10 mouse cellular contexts compared by ENCODE assay signal in genomic region chr17:65830216-65830863, GRCm38 (mm10). TPM values are rescaled to one million over a fixed set of nuclear protein-coding genes. Genes with fewer than 3 reads are reported as not detected.
DNase-seq lines count a peak whose midpoint lies in the region; ATAC-seq and TF ChIP-seq lines count a peak whose summit lies in the region.
"Had no signal": no experiment of that assay in that cellular context is flagged by ENCODE, and none has a peak within 500 bp of the region (broad histone marks: within the 10 kb centered on the region; RNA-seq: fewer than 3 reads in every experiment).

No protein-coding gene starts in this region.

- H3K9ac ChIP-seq in hindbrain, postnatal 0 days (replicated peaks; ENCODE audit: low read length), result no peak overlapping the region
- H3K9ac ChIP-seq in hindbrain, embryonic 13.5 days, result no peak overlapping the region
- no peak overlapping the region for H3K9ac ChIP-seq in intestine, embryonic 15.5 days
- H3K9ac ChIP-seq: neural tube, embryonic 12.5 days had no signal

- WGBS in hindbrain, postnatal 0 days, result 92% methylated on average over 13 of the region's 13 CpGs
- 95% methylated on average over 13 of the region's 13 CpGs for WGBS in hindbrain, embryonic 13.5 days
- WGBS in intestine, embryonic 15.5 days, result 78% methylated on average over 13 of the region's 13 CpGs

- no peak overlapping the region for H3K4me3 ChIP-seq in hindbrain, postnatal 0 days (ENCODE audit: low read length)
- H3K4me3 ChIP-seq in hindbrain, embryonic 13.5 days, result no peak overlapping the region
- H3K4me3 ChIP-seq in intestine, embryonic 15.5 days (replicated peaks), result no peak overlapping the region
- H3K4me3 ChIP-seq: neural tube, embryonic 12.5 days had no signal

- H3K9me3 ChIP-seq in hindbrain, postnatal 0 days (ENCODE audit: low read length), result no peaks in the 10 kb centered on the region
- H3K9me3 ChIP-seq in hindbrain, embryonic 13.5 days, result no peaks in the 10 kb centered on the region
- no peaks in the 10 kb centered on the region for H3K9me3 ChIP-seq in intestine, embryonic 15.5 days
- H3K9me3 ChIP-seq: neural tube, embryonic 12.5 days had no signal

- H3K4me1 ChIP-seq in hindbrain, postnatal 0 days (ENCODE audit: insufficient read depth, low read length), result no peaks in the 10 kb centered on the region
- H3K4me1 ChIP-seq in hindbrain, embryonic 13.5 days (replicated peaks), result peaks cover 11% of the 10 kb centered on the region
- H3K4me1 ChIP-seq in intestine, embryonic 15.5 days (replicated peaks), result 0 out of 2 replicates have a peak, but pooled peaks cover 2% of the 10 kb centered on the region

- TF ChIP-seq CTCF in hindbrain, postnatal 0 days (IDR thresholded peaks at IDR 0.05; ENCODE audit: low read depth), result 0 out of 2 replicates have a peak, but pooled peaks have one; percentile 16

- H3K36me3 ChIP-seq in hindbrain, postnatal 0 days (ENCODE audit: insufficient read depth, low read length), result peaks cover 29% of the 10 kb centered on the region
- H3K36me3 ChIP-seq in hindbrain, embryonic 13.5 days, result peaks cover 73% of the 10 kb centered on the region
- H3K36me3 ChIP-seq in intestine, embryonic 15.5 days, result peaks cover 33% of the 10 kb centered on the region

- H3K27me3 ChIP-seq in hindbrain, postnatal 0 days (ENCODE audit: insufficient read depth, low read length), result no peaks in the 10 kb centered on the region
- no peaks in the 10 kb centered on the region for H3K27me3 ChIP-seq in hindbrain, embryonic 13.5 days
- H3K27me3 ChIP-seq in intestine, embryonic 15.5 days (replicated peaks), result no peaks in the 10 kb centered on the region
- H3K27me3 ChIP-seq: neural tube, embryonic 12.5 days had no signal

- H3K4me2 ChIP-seq in hindbrain, postnatal 0 days (ENCODE audit: low read depth, low read length), result no peak overlapping the region
- H3K4me2 ChIP-seq in hindbrain, embryonic 13.5 days, result no peak overlapping the region
- H3K4me2 ChIP-seq in intestine, embryonic 15.5 days (replicated peaks), result no peak overlapping the region
- H3K4me2 ChIP-seq: neural tube, embryonic 12.5 days had no signal

- ATAC-seq in hindbrain, postnatal 0 days, result no peak
- ATAC-seq in hindbrain, embryonic 13.5 days (ENCODE audit: low FRiP score), result no peak
- 0 out of 2 replicates have a peak, but pooled peaks have one; percentile 53 for ATAC-seq in intestine, embryonic 15.5 days

- no peak overlapping the region for H3K27ac ChIP-seq in hindbrain, postnatal 0 days
- H3K27ac ChIP-seq in hindbrain, embryonic 13.5 days, result no peak overlapping the region
- H3K27ac ChIP-seq in intestine, embryonic 15.5 days, result no peak overlapping the region
- H3K27ac ChIP-seq: neural tube, embryonic 12.5 days had no signal

- DNase-seq in hindbrain, postnatal 0 days (ENCODE audit: low spot score), result no peak
- peak; percentile 29 for DNase-seq in thymus, postnatal 4 days
- DNase-seq in thymus, postnatal 36 days, result no peak
- DNase-seq in urinary bladder, adult 2 months (ENCODE audit: low spot score), result no peak
- no peak for DNase-seq in retina, embryonic 14.5 days (ENCODE audit: low spot score)
- DNase-seq: left cerebral cortex, postnatal 4 days; thymus, adult 18-20 months had no signal

RNA-seq across cellular contexts. Expression of gene Ppp4r1, which starts 48.0 kb away (rescaled TPM):
- total RNA-seq in hindbrain, postnatal 0 days (2014; rRNA removed), result 39.4 and 48.6 TPM in 2 replicates
- polyA plus RNA-seq in hindbrain, postnatal 0 days (2015; fragmentation: Nextera tagmentation; extraction: Ambion mirVana), result 24.9 and 26.2 TPM in 2 replicates
- polyA plus RNA-seq in hindbrain, embryonic 13.5 days (2015; fragmentation: Nextera tagmentation; extraction: Ambion mirVana), result 44.7 and 47.3 TPM in 2 replicates
- polyA plus RNA-seq in intestine, embryonic 15.5 days (2015; fragmentation: Nextera tagmentation; extraction: Ambion mirVana), result 32.5 and 35.1 TPM in 2 replicates
- polyA plus RNA-seq in urinary bladder, adult 2 months (2012; rRNA removed), result 37.1 and 37.8 TPM in 2 replicates

RNA-seq across cellular contexts. Expression of gene Ralbp1, which starts 55.3 kb away (rescaled TPM):
- total RNA-seq in hindbrain, postnatal 0 days (2014; rRNA removed), result 34.0 and 35.9 TPM in 2 replicates
- 51.6 and 54.0 TPM in 2 replicates for polyA plus RNA-seq in hindbrain, postnatal 0 days (2015; fragmentation: Nextera tagmentation; extraction: Ambion mirVana)
- polyA plus RNA-seq in hindbrain, embryonic 13.5 days (2015; fragmentation: Nextera tagmentation; extraction: Ambion mirVana), result 56.1 and 58.3 TPM in 2 replicates
- 64.3 and 74.9 TPM in 2 replicates for polyA plus RNA-seq in intestine, embryonic 15.5 days (2015; fragmentation: Nextera tagmentation; extraction: Ambion mirVana)
- 59.0 and 64.8 TPM in 2 replicates for polyA plus RNA-seq in urinary bladder, adult 2 months (2012; rRNA removed)

RNA-seq across cellular contexts. Expression of gene Rab31, which starts 57.8 kb away (rescaled TPM):
- total RNA-seq in hindbrain, postnatal 0 days (2014; rRNA removed), result 88.1 and 89.8 TPM in 2 replicates
- 67.2 and 70.9 TPM in 2 replicates for polyA plus RNA-seq in hindbrain, postnatal 0 days (2015; fragmentation: Nextera tagmentation; extraction: Ambion mirVana)
- polyA plus RNA-seq in hindbrain, embryonic 13.5 days (2015; fragmentation: Nextera tagmentation; extraction: Ambion mirVana), result 73.0 and 74.0 TPM in 2 replicates
- 26.6 and 32.5 TPM in 2 replicates for polyA plus RNA-seq in intestine, embryonic 15.5 days (2015; fragmentation: Nextera tagmentation; extraction: Ambion mirVana)
- polyA plus RNA-seq in urinary bladder, adult 2 months (2012; rRNA removed), result 34.2 and 35.0 TPM in 2 replicates
